Mouse (Mus musculus) induced T-regulatory cell, adult 2 months (primary cell): ENCODE measurements around the gene Plppr3.
"Not testable (repeated sequence)": the region's sequence is repeated elsewhere in the genome, so short reads cannot be mapped to it uniquely, and the experiment has no call there.

Experiments used
- DNase-seq: peaks from one replicate; pipeline ENCODE4 v3.0.0-alpha.2; 2012; ENCODE audit warnings: low read depth

Gene Plppr3

GRCm38 (mm10) chr10:79900951-79901410, 26.5 kb upstream of the Plppr3 start:
- DNase-seq: peak; percentile 37

- peak; percentile 70 for DNase-seq
These were observed 23.1 kb upstream of the Plppr3 start for GRCm38 (mm10) chr10:79897316-79898245.

DNA sequence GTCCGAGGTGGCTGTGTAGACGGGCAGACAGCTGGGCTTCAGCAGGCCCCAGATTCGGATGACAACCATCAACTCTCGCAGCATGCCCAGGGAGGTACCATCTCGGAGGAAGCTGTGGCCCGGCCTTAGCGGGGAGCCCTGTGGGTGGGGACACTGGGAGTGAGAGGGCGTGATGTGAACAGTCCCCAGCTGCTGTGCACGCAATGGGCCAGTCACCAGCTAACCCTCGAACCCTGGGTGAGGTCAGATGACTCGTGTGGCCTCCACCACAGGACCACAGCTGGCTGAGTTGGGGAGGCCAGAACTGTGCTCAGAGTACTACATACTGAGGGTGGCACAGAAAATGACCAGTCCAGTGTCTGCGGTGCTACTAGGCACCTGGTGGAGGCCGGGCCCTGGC, 22.4 kb upstream of the Plppr3 start:
- no peak for DNase-seq

GRCm38 (mm10) chr10:79896306-79896705, 21.9 kb upstream of the Plppr3 start:
- DNase-seq: no peak

GRCm38 (mm10) chr10:79892451-79893118, 18.2 kb upstream of the Plppr3 start:
- DNase-seq: peak; percentile 89

DNA sequence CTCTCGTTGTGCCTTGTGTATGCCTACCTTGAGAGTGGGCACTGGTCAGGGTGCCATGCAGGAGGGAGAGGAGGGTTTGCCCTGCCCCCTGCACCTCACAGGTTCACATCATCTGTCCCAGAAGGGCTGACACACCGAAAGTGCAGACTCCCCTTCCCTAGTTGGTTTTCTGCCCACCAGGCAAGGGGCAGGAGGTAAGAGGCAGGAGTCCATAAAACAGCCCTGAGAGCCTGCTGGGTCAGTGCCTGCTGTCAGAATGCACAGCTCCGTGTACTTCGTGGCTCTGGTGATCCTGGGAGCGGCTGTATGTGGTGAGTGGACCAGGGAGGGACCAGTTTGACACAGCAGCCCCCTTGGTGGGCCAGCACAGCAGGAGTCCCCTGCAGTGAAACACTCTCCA, 16.2 kb upstream of the Plppr3 start, which contains the start of gene Cfd:
TSS of gene Cfd (plus strand) at position 184 of the 400 bp plus-strand sequence.
- DNase-seq: no peak

- DNase-seq: no peak
These were observed 15.0 kb upstream of the Plppr3 start for GRCm38 (mm10) chr10:79889386-79889785.

DNA sequence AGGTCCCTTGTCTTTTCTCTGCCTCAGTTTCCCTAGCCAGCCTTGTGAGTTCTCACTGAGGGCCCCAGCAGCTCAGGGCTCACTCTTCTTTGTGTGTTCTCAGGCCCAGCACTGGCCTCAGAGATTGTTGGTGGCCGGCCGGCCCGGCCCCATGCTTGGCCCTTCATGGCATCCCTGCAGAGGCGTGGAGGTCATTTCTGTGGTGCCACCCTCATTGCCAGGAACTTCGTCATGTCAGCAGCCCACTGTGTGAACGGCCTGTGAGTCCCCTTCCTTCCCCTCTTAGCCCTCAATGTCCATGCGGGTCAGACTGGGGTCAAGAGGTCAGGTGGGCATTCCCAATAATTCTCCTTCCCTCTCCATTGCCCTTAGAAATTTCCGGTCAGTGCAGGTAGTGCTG, 12.2 kb upstream of the Plppr3 start:
- no peak for DNase-seq

GRCm38 (mm10) chr10:79886054-79886453, 11.6 kb upstream of the Plppr3 start, which contains the start of gene Elane:
Gene Elane (plus strand): TSS chr10:79886247.
- DNase-seq: no peak

DNA sequence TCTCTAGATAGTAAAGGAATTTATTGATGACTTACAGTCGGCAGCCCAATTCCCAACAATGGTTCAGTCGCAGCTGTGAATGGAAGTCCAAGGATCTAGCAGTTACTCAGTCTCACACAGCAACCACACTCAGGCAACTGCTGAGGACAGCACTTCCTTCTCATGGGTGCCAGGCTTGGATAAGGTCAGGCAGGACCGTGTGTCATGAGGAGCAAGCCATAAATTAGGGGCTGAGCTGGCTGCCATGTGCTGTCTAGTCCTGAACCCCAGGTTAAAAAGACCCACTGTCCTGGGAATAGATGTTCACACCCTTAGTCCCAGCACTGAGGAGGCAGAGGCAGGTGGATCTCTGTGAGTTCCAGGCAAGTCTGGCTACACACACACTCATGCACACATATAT, 10.5 kb upstream of the Plppr3 start:
- not testable (repeated sequence) for DNase-seq

DNA sequence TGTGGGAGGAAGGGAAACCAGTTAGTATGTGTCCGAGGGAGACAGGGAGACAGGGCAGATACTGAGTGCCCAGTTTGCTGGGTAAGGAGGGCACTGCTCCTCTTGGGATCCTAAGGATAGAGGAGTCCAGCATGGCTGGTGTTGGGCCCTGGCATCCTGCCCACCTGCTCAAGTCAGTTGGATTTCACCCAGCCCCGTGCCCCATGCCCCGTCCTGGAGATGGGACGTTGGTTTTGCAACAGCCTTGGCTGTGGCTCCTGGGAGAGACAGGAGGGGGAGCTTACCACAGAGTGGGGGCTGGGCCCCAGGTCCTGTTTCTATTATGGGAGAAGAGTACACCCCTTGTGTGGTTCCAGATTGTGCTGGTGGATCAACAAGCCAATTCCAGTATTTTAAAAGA, 10.0 kb upstream of the Plppr3 start:
- DNase-seq: no peak

DNA sequence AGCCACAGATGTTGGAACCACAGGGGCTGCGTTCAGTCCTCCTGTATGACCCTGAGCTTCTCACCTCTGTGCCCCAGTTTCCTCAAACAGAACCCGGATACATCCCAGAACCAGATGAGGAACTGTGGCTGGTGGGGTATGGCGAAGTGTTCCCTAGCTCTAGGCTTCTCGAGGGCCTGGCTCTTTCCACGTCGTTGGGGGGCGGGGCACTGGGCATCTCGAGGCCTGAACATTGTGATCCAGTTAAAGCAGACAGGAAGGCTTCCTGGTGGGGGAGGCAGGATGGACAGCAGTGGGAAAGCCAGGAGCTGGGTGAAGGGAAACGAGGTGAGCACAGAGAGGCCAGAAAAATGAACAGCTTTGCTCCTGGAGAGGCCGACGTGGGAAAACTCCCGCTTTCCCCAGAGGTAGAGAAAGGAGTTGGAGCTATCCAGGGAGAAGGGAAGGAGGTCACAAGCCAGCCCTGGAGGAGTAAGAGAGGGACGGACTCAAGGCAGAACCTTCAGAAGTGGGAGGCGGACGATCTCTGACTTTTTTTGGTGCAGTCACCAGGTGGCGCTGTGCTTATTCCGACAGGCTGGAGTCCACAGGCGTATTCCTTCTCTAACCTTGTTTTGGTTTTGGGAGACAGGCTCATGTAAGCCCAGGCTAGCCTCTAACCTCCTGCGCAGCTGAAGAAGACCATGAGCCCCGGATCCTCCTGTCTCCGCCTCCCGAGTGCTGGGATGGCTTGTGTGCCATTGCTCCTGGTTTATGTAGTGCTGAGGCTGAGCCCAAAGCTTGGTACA, 9.1 kb upstream of the Plppr3 start:
- DNase-seq: peak; percentile 89

- peak; percentile 53 for DNase-seq
These were observed 7.5 kb upstream of the Plppr3 start for GRCm38 (mm10) chr10:79881981-79882380.

DNA sequence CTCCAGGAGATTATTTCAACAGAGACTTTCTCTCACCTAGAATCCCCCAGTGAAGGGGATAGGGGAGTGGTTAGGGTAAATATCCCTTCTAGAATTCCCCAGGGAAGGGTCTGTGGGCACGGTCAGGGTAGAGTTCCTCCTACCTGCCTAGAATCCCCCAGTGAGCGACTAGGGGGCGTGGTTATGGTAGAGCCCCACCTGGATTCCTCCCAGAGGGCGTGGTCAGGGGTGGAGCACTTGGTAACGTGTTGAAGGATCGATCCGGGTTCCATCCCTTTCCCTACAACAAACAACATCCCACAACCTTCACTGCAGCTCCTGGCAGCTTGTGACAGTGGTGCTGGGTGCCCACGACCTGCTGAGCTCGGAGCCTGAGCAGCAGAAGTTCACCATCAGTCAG, 6.3 kb upstream of the Plppr3 start:
- DNase-seq: peak; percentile 51

GRCm38 (mm10) chr10:79879527-79879926, 5.1 kb upstream of the Plppr3 start:
- DNase-seq: no peak

DNA sequence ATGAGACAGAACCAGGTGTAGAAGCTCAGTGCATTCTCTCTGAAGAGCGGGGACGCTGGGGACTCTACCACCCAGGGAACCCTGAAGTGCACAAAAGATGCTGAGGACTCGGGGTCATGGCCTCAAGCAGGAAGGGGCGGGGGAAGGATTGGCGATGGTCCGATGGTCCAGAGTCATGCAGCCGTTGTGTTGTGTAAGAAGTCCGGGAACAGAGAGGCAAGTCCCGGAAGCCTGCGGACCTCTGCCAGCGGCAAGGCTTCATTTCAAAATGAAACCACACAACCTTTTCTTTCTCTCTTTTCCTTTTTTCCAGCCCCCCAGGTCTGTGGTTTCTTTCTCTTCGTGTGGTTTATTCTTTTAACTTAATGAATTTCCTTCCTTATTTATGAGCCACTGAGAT, 3.3 kb upstream of the Plppr3 start:
- peak; percentile 56 for DNase-seq

- DNase-seq: peak; percentile 21
These were observed 2.7 kb upstream of the Plppr3 start for GRCm38 (mm10) chr10:79877174-79877573.

- no peak for DNase-seq
These were observed 632 bp downstream of the Plppr3 start for GRCm38 (mm10) chr10:79873715-79874289.

GRCm38 (mm10) chr10:79873313-79873712, 1.1 kb downstream of the Plppr3 start:
- DNase-seq: peak; percentile 29

DNA sequence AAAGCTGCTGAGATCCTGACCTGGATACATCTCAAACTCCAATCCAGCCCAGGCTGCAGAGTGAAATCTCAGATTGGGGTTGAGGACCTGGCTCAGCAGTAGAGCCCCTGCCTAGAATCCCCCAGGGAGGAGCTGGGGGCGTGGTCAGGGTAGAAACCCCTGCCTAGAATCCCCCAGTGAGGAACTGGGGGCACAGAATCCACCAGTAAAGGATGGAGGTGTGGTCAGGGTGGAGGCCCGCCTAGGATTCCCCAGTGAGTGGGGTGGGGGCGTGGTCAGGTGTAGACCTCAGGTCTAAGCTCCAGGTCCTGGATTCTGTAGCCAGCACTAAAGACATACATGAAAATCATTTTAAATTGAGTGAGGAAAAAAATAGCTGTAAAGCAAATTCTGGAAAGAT, 1.6 kb downstream of the Plppr3 start:
- no peak for DNase-seq

GRCm38 (mm10) chr10:79871845-79872244, 2.6 kb downstream of the Plppr3 start:
- DNase-seq: no peak

GRCm38 (mm10) chr10:79866601-79867000, 7.8 kb downstream of the Plppr3 start:
- DNase-seq: no peak
